23 mouse cellular contexts compared by ENCODE assay signal in the genomic region with DNA sequence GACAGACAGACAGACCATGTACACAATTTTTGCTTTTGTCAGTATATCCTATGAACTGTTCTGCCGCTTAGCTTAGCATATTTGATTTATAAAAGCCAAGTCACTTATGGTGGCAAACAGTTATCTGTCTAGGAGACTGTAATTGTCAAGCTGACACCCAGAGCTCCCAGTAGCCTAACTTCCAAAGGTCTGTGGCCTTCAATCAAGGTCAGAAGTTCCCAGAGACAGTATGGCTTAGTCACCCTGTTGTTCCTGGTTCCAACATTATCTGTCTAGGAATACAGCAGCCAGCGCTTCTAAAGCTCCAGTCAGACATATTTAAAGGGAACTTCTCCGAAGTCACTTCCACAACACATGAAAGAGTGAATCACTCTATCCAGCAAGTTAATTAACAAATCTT. TPM values are rescaled to one million over a fixed set of nuclear protein-coding genes. Genes with fewer than 3 reads are reported as not detected.
A peak's percentile ranks its signal among the peaks of the same experiment; 100 is the strongest.
DNase-seq lines count a peak whose midpoint lies in the region; ATAC-seq lines count a peak whose summit lies in the region.
"Had no signal": no experiment of that assay in that cellular context is flagged by ENCODE, and none has a peak within 500 bp of the region (broad histone marks: within the 10 kb centered on the region; RNA-seq: fewer than 3 reads in every experiment).

No protein-coding gene starts in this region.

- no peaks in the 10 kb centered on the region for H3K27me3 ChIP-seq in heart, embryonic 11.5 days (ENCODE audit: control insufficient read depth, insufficient read depth, low read length)
- no peaks in the 10 kb centered on the region for H3K27me3 ChIP-seq in heart, embryonic 16.5 days (ENCODE audit: control insufficient read depth, insufficient read depth, low read length)

- no peak for ATAC-seq in heart, embryonic 11.5 days (replicated peaks; ENCODE audit: insufficient number of reproducible peaks, low FRiP score, low TSS enrichment)
- no peak for ATAC-seq in heart, embryonic 16.5 days (replicated peaks; ENCODE audit: extremely low read depth, insufficient read depth, low FRiP score)
- ATAC-seq: CD4-positive, CD25-positive, alpha-beta regulatory T cell, adult 4 months; forebrain, embryonic 14.5 days; hindbrain, postnatal 0 days; inflammation-experienced regulatory T-cells, adult 6 months; intestine, embryonic 16.5 days had no signal

- H3K4me1 ChIP-seq in heart, embryonic 11.5 days (ENCODE audit: control insufficient read depth, insufficient read depth, low read length): peaks cover 21% of the 10 kb centered on the region
- H3K4me1 ChIP-seq in heart, embryonic 16.5 days (ENCODE audit: control insufficient read depth, insufficient read depth, low read length): peaks cover 39% of the 10 kb centered on the region
- H3K4me1 ChIP-seq: forebrain, embryonic 10.5 days had no signal

- no peaks in the 10 kb centered on the region for H3K9me3 ChIP-seq in heart, embryonic 11.5 days (replicated peaks; ENCODE audit: control insufficient read depth, low read length)
- H3K9me3 ChIP-seq in heart, embryonic 16.5 days (replicated peaks; ENCODE audit: control insufficient read depth, low read length): no peaks in the 10 kb centered on the region
- H3K9me3 ChIP-seq: forebrain, embryonic 10.5 days; heart, embryonic 12.5 days had no signal

- H3K4me2 ChIP-seq in heart, embryonic 11.5 days: no peak overlapping the region
- H3K4me2 ChIP-seq in heart, embryonic 16.5 days (ENCODE audit: low read depth, low read length): no peak overlapping the region
- H3K4me2 ChIP-seq: heart, embryonic 12.5 days; hindbrain, embryonic 14.5 days had no signal

- DNase-seq in adrenal gland, postnatal 14 days: peak; percentile 28
- no peak for DNase-seq in adrenal gland, adult 18-20 months (ENCODE audit: low spot score in 2 of 2)
- peak; percentile 43 for DNase-seq in heart, adult 11 months
- DNase-seq in heart, postnatal 36 days: no peak
- peak; percentile 37 for DNase-seq in ovary, adult 18-20 months (ENCODE audit: low spot score)
- no peak for DNase-seq in ovary, postnatal 10 days (ENCODE audit: low spot score)
- DNase-seq: cerebellum, adult 18-20 months; cerebellum, adult 9-10 months; cerebellum, postnatal 14 days; gastrocnemius, postnatal 25 days; heart, postnatal 4 days; kidney, adult 18-20 months; kidney, adult 9 months had no signal

- H3K27ac ChIP-seq in heart, embryonic 11.5 days (ENCODE audit: low read depth, low read length): no peak overlapping the region
- 0 out of 2 replicates have a peak overlapping the region, but pooled peaks have one; percentile 40 for H3K27ac ChIP-seq in heart, embryonic 16.5 days (ENCODE audit: low read length)
- H3K27ac ChIP-seq: forebrain, embryonic 10.5 days; hindbrain, embryonic 14.5 days; hindbrain, postnatal 0 days had no signal

- intact Hi-C loops in heart, postnatal 36 days (cut with DNase I): no loop called here

- H3K36me3 ChIP-seq in heart, embryonic 11.5 days (ENCODE audit: control insufficient read depth, insufficient read depth, low read length): no peaks in the 10 kb centered on the region
- H3K36me3 ChIP-seq in heart, embryonic 16.5 days (ENCODE audit: control insufficient read depth, insufficient read depth): no peaks in the 10 kb centered on the region
- H3K36me3 ChIP-seq: forebrain, embryonic 10.5 days; heart, embryonic 12.5 days had no signal

- H3K9ac ChIP-seq in heart, embryonic 11.5 days (ENCODE audit: low read depth, low read length): no peak overlapping the region
- H3K9ac ChIP-seq in heart, embryonic 16.5 days (ENCODE audit: low read length): no peak overlapping the region
- H3K9ac ChIP-seq: heart, embryonic 12.5 days; hindbrain, embryonic 14.5 days had no signal

- 82% methylated on average over 3 of the region's 3 CpGs for WGBS in heart, embryonic 11.5 days (ENCODE audit: insufficient replicate concordance)
- 69% methylated on average over 3 of the region's 3 CpGs for WGBS in heart, embryonic 16.5 days

- H3K4me3 ChIP-seq in heart, embryonic 11.5 days (ENCODE audit: low read depth, low read length): no peak overlapping the region
- H3K4me3 ChIP-seq in heart, embryonic 16.5 days (ENCODE audit: low read length): no peak overlapping the region
- H3K4me3 ChIP-seq: forebrain, embryonic 10.5 days; heart, embryonic 12.5 days had no signal

RNA-seq across cellular contexts. Expression of a gene that starts 17.0 kb away (rescaled TPM):
- total RNA-seq in adrenal gland, postnatal 14 days (2021): 0.74 and 1.4 TPM in 2 replicates
- 1 to 10 TPM; 1.2 to 2.0 TPM for total RNA-seq in adrenal gland, adult 18-20 months (2021)
- 0.82 and 0.86 TPM in 2 replicates for polyA plus RNA-seq in heart, embryonic 11.5 days (2014; fragmentation: Nextera tagmentation; extraction: Ambion mirVana)
- 2.3 and 2.5 TPM in 2 replicates for polyA plus RNA-seq in heart, embryonic 16.5 days (2015; fragmentation: Nextera tagmentation; extraction: Ambion mirVana)
- total RNA-seq in heart, postnatal 36 days (2021): 10 to 100 TPM in 1 of 2 experiments, 1 to 10 TPM in 1; 9.9 to 11.8 TPM

Comparison
In these comparisons a context has a peak if more than half of its experiments do, and no peak if none do; other contexts are left out.
1. DNase-seq: peak in adrenal gland, postnatal 14 days (single experiment), heart, adult 11 months (single experiment) and ovary, adult 18-20 months (single experiment); none in adrenal gland, adult 18-20 months (0 of 2), heart, postnatal 36 days (0 of 2) and ovary, postnatal 10 days (single experiment).